Mouse (Mus musculus): ENCODE measurements at regions not wholly inside any gene's neighbourhood (a gene's known extent, or its start where the extent isn't known, plus 50 kb on each side); places are given as distances from the start of the nearest gene placed in this dataset.
"Not testable (repeated sequence)": the region's sequence is repeated elsewhere in the genome, so short reads cannot be mapped to it uniquely, and the experiment has no call there.

- Histone ChIP-seq H3K27ac (ENCODE audit: low read length) (no peak overlapping the region), H3K4me1 (ENCODE audit: control insufficient read depth, insufficient read depth, low read length) (no peaks in the 10 kb centered on the region), H3K27me3 (ENCODE audit: control insufficient read depth, insufficient read depth, low read length) (no peaks in the 10 kb centered on the region), H3K4me2 (ENCODE audit: low read depth, low read length) (no peak overlapping the region), H3K9me3 (replicated peaks; ENCODE audit: control insufficient read depth, low read length) (no peaks in the 10 kb centered on the region), H3K4me3 (replicated peaks; ENCODE audit: low read length) (no peak overlapping the region), H3K9ac (ENCODE audit: low read length) (no peak overlapping the region), H3K36me3 (ENCODE audit: control insufficient read depth, insufficient read depth, low read length) (no peaks in the 10 kb centered on the region)
- no peak for ATAC-seq (ENCODE audit: insufficient read depth, low FRiP score)
- 46% methylated on average over 8 of the region's 8 CpGs for WGBS
These were observed 374.0 kb upstream of the Nrxn1 start for GRCm38 (mm10) chr17:91466822-91467221.

DNA sequence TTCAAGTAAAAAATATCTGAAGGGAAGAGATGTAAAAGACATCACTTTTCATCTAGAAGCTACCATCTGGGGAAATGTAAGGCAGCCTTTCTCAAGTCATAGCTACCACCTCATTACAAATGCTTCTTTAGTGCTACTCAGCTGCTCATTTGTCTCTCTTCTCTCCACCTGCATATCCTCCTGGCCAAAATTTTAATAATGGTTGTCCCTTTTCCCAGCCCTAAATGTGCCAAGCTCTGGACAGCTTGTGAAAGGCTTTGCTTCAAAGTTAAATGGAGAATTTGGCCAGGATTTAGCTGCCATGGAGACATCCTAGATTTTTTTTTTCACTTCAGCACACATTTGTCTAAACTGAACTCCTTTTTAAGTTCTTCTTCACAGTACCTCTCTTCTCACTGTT is 358.8 kb upstream of the Nrxn1 start:
- Histone ChIP-seq H3K4me1 (ENCODE audit: control insufficient read depth, insufficient read depth, low read length) (no peaks in the 10 kb centered on the region), H3K4me2 (ENCODE audit: low read depth, low read length) (no peak overlapping the region), H3K27me3 (ENCODE audit: control insufficient read depth, insufficient read depth, low read length) (no peaks in the 10 kb centered on the region), H3K4me3 (replicated peaks; ENCODE audit: low read length) (no peak overlapping the region), H3K9me3 (replicated peaks; ENCODE audit: control insufficient read depth, low read length) (no peaks in the 10 kb centered on the region), H3K36me3 (ENCODE audit: control insufficient read depth, insufficient read depth, low read length) (no peaks in the 10 kb centered on the region), H3K27ac (ENCODE audit: low read length) (no peak overlapping the region), H3K9ac (ENCODE audit: low read length) (no peak overlapping the region)
- ATAC-seq (ENCODE audit: insufficient read depth, low FRiP score): no peak

DNA sequence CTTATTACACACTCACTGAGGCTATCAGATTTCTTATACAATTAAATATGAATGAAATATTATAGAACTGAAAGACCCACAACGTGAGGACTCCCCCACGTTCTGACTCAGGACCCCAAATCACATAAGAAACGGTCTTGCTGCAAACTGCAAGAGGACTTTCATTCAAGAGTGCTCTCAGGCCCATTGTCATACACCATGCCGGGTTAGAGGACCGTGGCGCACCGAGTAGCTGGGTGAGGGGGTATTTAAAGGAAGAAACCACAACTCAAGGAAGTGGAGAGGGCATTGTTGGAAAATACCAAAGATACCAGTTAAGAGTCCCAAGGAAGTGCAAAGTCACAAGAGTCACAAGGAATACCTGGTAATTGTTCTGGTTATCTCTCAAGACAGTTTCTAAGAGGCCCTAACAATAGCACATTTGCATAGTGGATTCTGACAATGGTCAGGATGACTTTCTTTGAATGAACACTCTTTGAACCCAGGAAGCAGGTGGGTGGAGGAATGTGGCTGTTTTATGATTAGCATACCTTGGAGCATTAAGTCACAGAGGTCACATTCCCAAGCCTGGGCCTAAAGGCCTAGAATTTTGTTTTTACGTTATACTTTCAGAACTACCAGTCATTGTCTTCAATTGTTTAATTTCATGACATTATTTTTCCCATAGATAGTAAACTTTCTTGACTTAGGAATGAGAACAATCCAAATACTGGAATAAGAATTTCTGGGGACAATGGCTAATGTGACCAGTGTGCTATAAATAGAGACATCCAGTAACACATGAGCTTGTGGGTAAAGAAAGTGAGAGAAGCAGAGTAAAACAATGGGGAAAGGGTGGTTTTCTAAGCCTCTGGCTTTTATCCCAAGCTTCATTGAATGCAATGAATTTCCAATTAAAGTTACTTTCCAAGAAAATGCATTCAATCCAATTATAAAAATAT is 339.2 kb upstream of the Nrxn1 start:
- ATAC-seq (ENCODE audit: insufficient read depth, low FRiP score); H3K4me3 ChIP-seq (replicated peaks; ENCODE audit: low read length); H3K27ac ChIP-seq (ENCODE audit: low read length); H3K4me1 ChIP-seq (ENCODE audit: control insufficient read depth, insufficient read depth, low read length); H3K36me3 ChIP-seq (ENCODE audit: control insufficient read depth, insufficient read depth, low read length); H3K27me3 ChIP-seq (ENCODE audit: control insufficient read depth, insufficient read depth, low read length); H3K9ac ChIP-seq (ENCODE audit: low read length); H3K9me3 ChIP-seq (replicated peaks; ENCODE audit: control insufficient read depth, low read length); H3K4me2 ChIP-seq (ENCODE audit: low read depth, low read length): not testable (repeated sequence)
- 88% methylated on average over 8 of the region's 8 CpGs for WGBS

DNA sequence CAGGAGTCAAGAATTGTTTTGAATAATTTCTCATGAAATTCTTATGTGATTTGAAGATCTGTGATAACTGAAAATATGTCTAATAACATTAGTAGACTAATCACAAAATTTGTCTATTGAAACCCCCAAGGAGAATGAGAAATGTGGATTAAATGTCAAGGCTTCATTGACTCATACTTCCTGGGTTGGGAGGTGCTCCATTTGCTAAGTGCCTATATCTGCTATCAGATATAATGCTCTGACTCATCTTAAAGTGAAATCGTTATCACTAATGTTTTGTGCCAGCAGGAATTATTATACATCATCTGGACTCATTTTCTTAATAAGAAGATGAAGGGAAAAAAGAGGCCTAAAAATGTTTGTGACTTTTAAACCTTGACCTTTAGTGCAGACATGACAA is 337.5 kb upstream of the Nrxn1 start:
- Histone ChIP-seq H3K27ac (ENCODE audit: low read length) (no peak overlapping the region), H3K36me3 (ENCODE audit: control insufficient read depth, insufficient read depth, low read length) (no peaks in the 10 kb centered on the region), H3K9me3 (replicated peaks; ENCODE audit: control insufficient read depth, low read length) (no peaks in the 10 kb centered on the region), H3K4me3 (replicated peaks; ENCODE audit: low read length) (no peak overlapping the region), H3K27me3 (ENCODE audit: control insufficient read depth, insufficient read depth, low read length) (no peaks in the 10 kb centered on the region), H3K4me1 (ENCODE audit: control insufficient read depth, insufficient read depth, low read length) (no peaks in the 10 kb centered on the region), H3K4me2 (ENCODE audit: low read depth, low read length) (no peak overlapping the region), H3K9ac (ENCODE audit: low read length) (no peak overlapping the region)
- no peak for ATAC-seq (ENCODE audit: insufficient read depth, low FRiP score)
- WGBS: 65% methylated on average over 1 of the region's 1 CpGs

- H3K4me3 ChIP-seq (replicated peaks; ENCODE audit: low read length): no peak overlapping the region
These were observed 332.2 kb upstream of the Nrxn1 start for GRCm38 (mm10) chr17:91425120-91425519.

GRCm38 (mm10) chr17:91418582-91418981 is 325.7 kb upstream of the Nrxn1 start:
- 75% methylated on average over 1 of the region's 1 CpGs for WGBS

More at GRCm38 (mm10) chr17:91425120-91425519, 332.2 kb upstream of the Nrxn1 start:
- Histone ChIP-seq H3K27ac (ENCODE audit: low read length) (no peak overlapping the region), H3K4me2 (ENCODE audit: low read depth, low read length) (no peak overlapping the region), H3K9ac (ENCODE audit: low read length) (no peak overlapping the region), H3K27me3 (ENCODE audit: control insufficient read depth, insufficient read depth, low read length) (no peaks in the 10 kb centered on the region), H3K9me3 (replicated peaks; ENCODE audit: control insufficient read depth, low read length) (no peaks in the 10 kb centered on the region), H3K36me3 (ENCODE audit: control insufficient read depth, insufficient read depth, low read length) (no peaks in the 10 kb centered on the region), H3K4me1 (ENCODE audit: control insufficient read depth, insufficient read depth, low read length) (no peaks in the 10 kb centered on the region)
- ATAC-seq (ENCODE audit: insufficient read depth, low FRiP score): no peak
- WGBS: 90% methylated on average over 1 of the region's 1 CpGs

GRCm38 (mm10) chr17:91390969-91391764 is 298.3 kb upstream of the Nrxn1 start:
- no peak for ATAC-seq (ENCODE audit: insufficient read depth, low FRiP score)
- Histone ChIP-seq H3K4me1 (ENCODE audit: control insufficient read depth, insufficient read depth, low read length) (no peaks in the 10 kb centered on the region), H3K4me2 (ENCODE audit: low read depth, low read length) (no peak overlapping the region), H3K27me3 (ENCODE audit: control insufficient read depth, insufficient read depth, low read length) (no peaks in the 10 kb centered on the region), H3K4me3 (replicated peaks; ENCODE audit: low read length) (no peak overlapping the region), H3K9ac (ENCODE audit: low read length) (no peak overlapping the region), H3K27ac (ENCODE audit: low read length) (no peak overlapping the region), H3K36me3 (ENCODE audit: control insufficient read depth, insufficient read depth, low read length) (no peaks in the 10 kb centered on the region), H3K9me3 (replicated peaks; ENCODE audit: control insufficient read depth, low read length) (no peaks in the 10 kb centered on the region)
- 96% methylated on average over 2 of the region's 2 CpGs for WGBS

More at GRCm38 (mm10) chr17:91418582-91418981, 325.7 kb upstream of the Nrxn1 start:
- Histone ChIP-seq H3K9me3 (replicated peaks; ENCODE audit: control insufficient read depth, low read length) (no peaks in the 10 kb centered on the region), H3K4me2 (ENCODE audit: low read depth, low read length) (no peak overlapping the region), H3K9ac (ENCODE audit: low read length) (no peak overlapping the region), H3K27ac (ENCODE audit: low read length) (no peak overlapping the region), H3K4me3 (replicated peaks; ENCODE audit: low read length) (no peak overlapping the region), H3K36me3 (ENCODE audit: control insufficient read depth, insufficient read depth, low read length) (no peaks in the 10 kb centered on the region), H3K27me3 (ENCODE audit: control insufficient read depth, insufficient read depth, low read length) (no peaks in the 10 kb centered on the region), H3K4me1 (ENCODE audit: control insufficient read depth, insufficient read depth, low read length) (no peaks in the 10 kb centered on the region)
- ATAC-seq (ENCODE audit: insufficient read depth, low FRiP score): no peak

- not testable (repeated sequence) for H3K27me3 ChIP-seq (ENCODE audit: control insufficient read depth, insufficient read depth, low read length); ATAC-seq (ENCODE audit: insufficient read depth, low FRiP score); H3K36me3 ChIP-seq (ENCODE audit: control insufficient read depth, insufficient read depth, low read length); H3K9me3 ChIP-seq (replicated peaks; ENCODE audit: control insufficient read depth, low read length); H3K4me1 ChIP-seq (ENCODE audit: control insufficient read depth, insufficient read depth, low read length); H3K4me2 ChIP-seq (ENCODE audit: low read depth, low read length); H3K9ac ChIP-seq (ENCODE audit: low read length); H3K4me3 ChIP-seq (replicated peaks; ENCODE audit: low read length); H3K27ac ChIP-seq (ENCODE audit: low read length)
- WGBS: 70% methylated on average over 9 of the region's 9 CpGs
These were observed 297.2 kb upstream of the Nrxn1 start for GRCm38 (mm10) chr17:91389937-91390623.

GRCm38 (mm10) chr17:91388521-91388920 is 295.6 kb upstream of the Nrxn1 start:
- WGBS: 87% methylated on average over 3 of the region's 3 CpGs
- Histone ChIP-seq H3K9ac (ENCODE audit: low read length) (no peak overlapping the region), H3K4me2 (ENCODE audit: low read depth, low read length) (no peak overlapping the region), H3K36me3 (ENCODE audit: control insufficient read depth, insufficient read depth, low read length) (no peaks in the 10 kb centered on the region), H3K27me3 (ENCODE audit: control insufficient read depth, insufficient read depth, low read length) (no peaks in the 10 kb centered on the region), H3K4me3 (replicated peaks; ENCODE audit: low read length) (no peak overlapping the region), H3K27ac (ENCODE audit: low read length) (no peak overlapping the region), H3K9me3 (replicated peaks; ENCODE audit: control insufficient read depth, low read length) (no peaks in the 10 kb centered on the region), H3K4me1 (ENCODE audit: control insufficient read depth, insufficient read depth, low read length) (no peaks in the 10 kb centered on the region)
- ATAC-seq (ENCODE audit: insufficient read depth, low FRiP score): no peak
